Mouse (Mus musculus) cerebellum, adult 2 months (tissue): ENCODE results near the gene Gm20422.

ENCODE experiments used
- CTCF ChIP-seq: fragments of 200-500 bp; IDR thresholded peaks from 2 replicates; pipeline ENCODE4 v1.5.1; 2011; ENCODE audit warnings: low read depth, mild to moderate bottlenecking, control low read depth, low read length, moderate library complexity, borderline replicate concordance; ENCODE audit not compliant: insufficient read depth
- POLR2A ChIP-seq: fragments of 200-500 bp; IDR thresholded peaks from 2 replicates; pipeline ENCODE4 v1.6.1; 2011; ENCODE audit warnings: low read length, control low read depth, borderline replicate concordance; ENCODE audit not compliant: insufficient read depth

DNA sequence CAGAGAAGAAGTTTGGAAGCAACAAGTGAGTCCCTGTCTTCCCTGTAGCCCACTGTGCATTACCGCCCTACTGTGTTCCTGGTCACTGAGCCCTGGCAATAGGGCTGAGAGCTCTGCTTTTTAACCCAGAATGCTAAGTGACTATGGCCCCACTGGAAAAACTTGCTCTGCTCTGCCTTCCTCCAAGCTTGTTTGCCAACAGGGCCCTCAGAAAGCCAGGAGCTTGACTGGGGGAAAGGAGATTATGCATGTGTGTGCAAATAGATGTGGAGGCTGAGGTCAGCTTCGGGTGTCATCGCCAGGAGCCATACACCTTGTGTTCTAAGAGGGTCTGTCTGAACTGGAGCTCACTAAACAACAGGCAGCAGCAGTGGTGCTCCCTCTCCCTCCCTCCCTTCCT, 19.4 kb upstream of the Gm20422 start:
- TF ChIP-seq CTCF (no peak), POLR2A (no peak)
